Mouse (Mus musculus): ENCODE measurements around the gene Olfr937.

DNA sequence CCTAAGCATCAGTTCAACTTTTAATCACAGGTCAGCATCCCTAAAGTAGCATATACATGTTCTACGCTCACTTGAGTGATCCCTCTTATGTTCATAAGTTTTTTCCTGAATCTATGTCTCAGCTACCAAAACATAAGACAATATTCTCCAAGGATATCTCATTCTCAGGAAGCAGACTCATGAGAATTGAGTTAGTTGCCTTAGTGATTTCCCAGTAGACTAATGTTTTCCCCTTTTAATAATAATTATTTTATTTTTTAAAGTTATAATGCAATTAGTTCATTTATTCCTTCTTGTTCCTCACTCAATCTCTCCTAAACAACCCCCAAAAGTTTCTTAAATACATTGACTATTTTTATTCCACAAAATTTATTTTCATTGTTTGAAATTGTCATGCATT lies at the start of gene Olfr937:
- TF ChIP-seq ZC3H11A (IDR thresholded peaks at IDR 0.05; ENCODE audit: borderline replicate concordance, low read depth, low read length), result no peak
- no peak for TF ChIP-seq MAFK (IDR thresholded peaks at IDR 0.05; ENCODE audit: insufficient read depth, low read depth, low read length)

Data from ES-E14 (cell line).